Mouse (Mus musculus): ENCODE results near the gene Smdt1.
"Not testable (repeated sequence)": the region's sequence is repeated elsewhere in the genome, so short reads cannot be mapped to it uniquely, and the experiment has no call there.

Gene Smdt1

GRCm38 (mm10) chr15:82368851-82369250 is 30.1 kb downstream of the Smdt1 start:
- DNase-seq (ENCODE audit: low spot score in 2 of 2): no peak

GRCm38 (mm10) chr15:82372446-82372845 is 33.7 kb downstream of the Smdt1 start:
- no peak for DNase-seq (ENCODE audit: low spot score in 2 of 2)

- DNase-seq (ENCODE audit: low spot score in 2 of 2): no peak
These were observed 34.2 kb downstream of the Smdt1 start for GRCm38 (mm10) chr15:82372991-82373390.

- DNase-seq (ENCODE audit: low spot score in 2 of 2): no peak
These were observed 35.7 kb downstream of the Smdt1 start for GRCm38 (mm10) chr15:82374437-82374836.

- no peak for DNase-seq (ENCODE audit: low spot score in 2 of 2)
These were observed 37.1 kb downstream of the Smdt1 start for GRCm38 (mm10) chr15:82375855-82376254.

GRCm38 (mm10) chr15:82376393-82377138 is 37.8 kb downstream of the Smdt1 start:
- no peak for DNase-seq (ENCODE audit: low spot score in 2 of 2)

- no peak for DNase-seq (ENCODE audit: low spot score in 2 of 2)
These were observed 38.9 kb downstream of the Smdt1 start for GRCm38 (mm10) chr15:82377701-82378100.

GRCm38 (mm10) chr15:82378261-82379180 is 39.8 kb downstream of the Smdt1 start:
- DNase-seq (ENCODE audit: low spot score in 2 of 2): no peak

- no peak for DNase-seq (ENCODE audit: low spot score in 2 of 2)
These were observed 40.7 kb downstream of the Smdt1 start for GRCm38 (mm10) chr15:82379511-82379870.

- no peak for DNase-seq (ENCODE audit: low spot score in 2 of 2)
These were observed 41.3 kb downstream of the Smdt1 start, which contains the start of gene Cyp2d22 for GRCm38 (mm10) chr15:82379871-82380713. Gene Cyp2d22, minus strand, starts transcription at chr15:82380260.

- no peak for DNase-seq (ENCODE audit: low spot score in 2 of 2)
These were observed 41.9 kb downstream of the Smdt1 start for GRCm38 (mm10) chr15:82380714-82381062.

GRCm38 (mm10) chr15:82382441-82382840 is 43.7 kb downstream of the Smdt1 start:
- no peak for DNase-seq (ENCODE audit: low spot score in 2 of 2)

- DNase-seq (ENCODE audit: low spot score in 2 of 2): no peak
These were observed 47.0 kb downstream of the Smdt1 start for GRCm38 (mm10) chr15:82385729-82386128.

- not testable (repeated sequence) for DNase-seq (ENCODE audit: low spot score in 2 of 2)
These were observed 51.2 kb downstream of the Smdt1 start for GRCm38 (mm10) chr15:82389916-82390315.

GRCm38 (mm10) chr15:82393922-82394321 is 55.2 kb downstream of the Smdt1 start, which contains the start of gene Cyp2d11:
Gene Cyp2d11, minus strand, starts transcription at chr15:82394022.
- not testable (repeated sequence) for DNase-seq (ENCODE audit: low spot score in 2 of 2)

GRCm38 (mm10) chr15:82395955-82396354 is 57.2 kb downstream of the Smdt1 start:
- not testable (repeated sequence) for DNase-seq (ENCODE audit: low spot score in 2 of 2)

All from frontal cortex, postnatal 14 days (tissue).